Mouse (Mus musculus) limb, embryonic 12.5 days (tissue): ENCODE results near the gene Usp54. TPM values are rescaled to one million over a fixed set of nuclear protein-coding genes. Genes with fewer than 3 reads are reported as not detected.

Experiments
- ATAC-seq: fragments of 200-750 bp; cut with Nextera tagmentation; 2 replicates; pipeline ENCODE4 v1.8.0; 2017; ENCODE audit warnings: low read depth, moderate TSS enrichment; ENCODE audit not compliant: insufficient number of reproducible peaks, insufficient read depth, low FRiP score, low TSS enrichment
- H3K27ac ChIP-seq: fragments of 300-500 bp; sonication (generic); 2 replicates; pipeline ENCODE4 v1.5.1; 2016; ENCODE audit warnings: mild to moderate bottlenecking, moderate library complexity
- H3K27me3 ChIP-seq: fragments of 300-500 bp; sonication (generic); 2 replicates; pipeline ENCODE4 v1.6.1; 2016; ENCODE audit warnings: mild to moderate bottlenecking, moderate library complexity
- H3K36me3 ChIP-seq: fragments of 300-500 bp; sonication (generic); 2 replicates; pipeline ENCODE4 v1.6.1; 2016; ENCODE audit warnings: mild to moderate bottlenecking, moderate library complexity
- H3K4me1 ChIP-seq: fragments of 300-500 bp; sonication (generic); replicated peaks from 2 replicates; pipeline ENCODE4 v1.6.1; 2016
- H3K4me2 ChIP-seq: fragments of 300-500 bp; sonication (generic); 2 replicates; pipeline ENCODE4 v1.6.1; 2016; ENCODE audit warnings: mild to moderate bottlenecking, moderate library complexity
- H3K4me3 ChIP-seq: fragments of 300-500 bp; sonication (generic); replicated peaks from 2 replicates; pipeline ENCODE4 v1.5.1; 2016; ENCODE audit warnings: mild to moderate bottlenecking
- H3K9ac ChIP-seq: fragments of 300-500 bp; sonication (generic); replicated peaks from 2 replicates; pipeline ENCODE4 v1.6.1; 2016; ENCODE audit warnings: mild to moderate bottlenecking, moderate library complexity
- H3K9me3 ChIP-seq: fragments of 300-500 bp; sonication (generic); 2 replicates; pipeline ENCODE4 v1.6.1; 2016; ENCODE audit warnings: mild to moderate bottlenecking, moderate library complexity
- WGBS: fragments of 180-500 bp; shearing (Covaris S2); methylation state at CpG from one replicate; pipeline ENCODE4 v1.1.7; 2016; 5-methylcytosine and 5-hydroxymethylcytosine counted together
- polyA plus RNA-seq: library from polyadenylated mRNA; unstranded; fragments of >200 nt; fragmentation: Nextera tagmentation; extraction: Ambion mirVana; gene quantifications from 2 replicates; pipeline ENCODE4 v1.2.1, GENCODE M21; 2016

Gene Usp54
- polyA plus RNA-seq, 1 experiment from 2014 or later, result 11.4 TPM

GRCm38 (mm10) chr14:20564692-20565091 lies 76.2 kb downstream of the Usp54 start:
- Histone ChIP-seq H3K4me3 (no peak overlapping the region), H3K36me3 (peaks cover 83% of the 10 kb centered on the region), H3K27me3 (no peaks in the 10 kb centered on the region), H3K4me2 (no peak overlapping the region), H3K4me1 (no peaks in the 10 kb centered on the region), H3K27ac (no peak overlapping the region), H3K9me3 (no peaks in the 10 kb centered on the region), H3K9ac (no peak overlapping the region)
- no peak for ATAC-seq
- 76% methylated on average over 12 of the region's 12 CpGs for WGBS

DNA sequence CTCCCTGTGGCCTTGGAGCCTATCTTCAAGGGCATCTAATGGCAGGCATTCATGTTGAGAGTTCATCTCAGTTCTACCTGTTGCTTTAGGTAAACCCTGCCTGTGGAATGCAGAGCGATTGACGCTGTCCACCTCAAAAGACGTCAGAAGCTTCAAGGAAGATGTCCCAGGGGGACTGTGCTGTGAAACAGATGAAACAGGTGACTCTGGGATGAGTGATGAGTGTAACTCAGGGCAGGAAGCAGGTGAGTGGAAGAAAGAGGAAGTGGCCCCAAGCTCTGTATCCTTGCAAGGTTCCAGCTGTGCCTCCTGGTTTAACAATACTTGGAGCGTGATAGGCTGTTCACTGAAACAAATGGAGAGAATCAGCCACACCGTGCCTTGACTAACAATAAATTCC lies 79.0 kb downstream of the Usp54 start:
- Histone ChIP-seq H3K9me3 (no peaks in the 10 kb centered on the region; the same call in 1 of the 2 replicates), H3K4me1 (no peaks in the 10 kb centered on the region), H3K4me3 (no peak overlapping the region), H3K27me3 (no peaks in the 10 kb centered on the region), H3K27ac (no peak overlapping the region), H3K36me3 (peaks cover 76% of the 10 kb centered on the region), H3K4me2 (no peak overlapping the region), H3K9ac (no peak overlapping the region)
- WGBS, result 94% methylated on average over 5 of the region's 5 CpGs
- no peak for ATAC-seq

- peaks cover under 1% of the 10 kb centered on the region for H3K4me1 ChIP-seq
- WGBS, result 85% methylated on average over 2 of the region's 2 CpGs
- H3K9me3 ChIP-seq, result no peaks in the 10 kb centered on the region
- H3K36me3 ChIP-seq, result peaks cover 47% of the 10 kb centered on the region
- no peak overlapping the region for H3K4me3 ChIP-seq
- no peak overlapping the region for H3K9ac ChIP-seq
- H3K27ac ChIP-seq, result no peak overlapping the region
- H3K27me3 ChIP-seq, result no peaks in the 10 kb centered on the region
- ATAC-seq, result no peak
- H3K4me2 ChIP-seq, result no peak overlapping the region
Measured at GRCm38 (mm10) chr14:20550136-20550535, 90.7 kb downstream of the Usp54 start.

GRCm38 (mm10) chr14:20546415-20546814 lies 94.4 kb downstream of the Usp54 start, which contains the start of gene Ppp3cb:
Gene Ppp3cb (minus strand): TSS chr14:20546573.
- peak within 1 kb of the TSS; percentile 98 for H3K9ac ChIP-seq
- peak within 1 kb of the TSS; percentile 99 for H3K27ac ChIP-seq
- H3K4me2 ChIP-seq, result peak within 1 kb of the TSS; percentile 61
- peak; percentile 90 for ATAC-seq
- peak within 1 kb of the TSS; percentile 94 for H3K4me3 ChIP-seq
- WGBS, result under 1% methylated on average over 29 of the region's 29 CpGs
- H3K27me3 ChIP-seq, result no peaks in the 10 kb centered on the region
- peaks cover 5% of the 10 kb centered on the region for H3K4me1 ChIP-seq
- no peaks in the 10 kb centered on the region for H3K9me3 ChIP-seq
- H3K36me3 ChIP-seq, result peaks cover 30% of the 10 kb centered on the region

DNA sequence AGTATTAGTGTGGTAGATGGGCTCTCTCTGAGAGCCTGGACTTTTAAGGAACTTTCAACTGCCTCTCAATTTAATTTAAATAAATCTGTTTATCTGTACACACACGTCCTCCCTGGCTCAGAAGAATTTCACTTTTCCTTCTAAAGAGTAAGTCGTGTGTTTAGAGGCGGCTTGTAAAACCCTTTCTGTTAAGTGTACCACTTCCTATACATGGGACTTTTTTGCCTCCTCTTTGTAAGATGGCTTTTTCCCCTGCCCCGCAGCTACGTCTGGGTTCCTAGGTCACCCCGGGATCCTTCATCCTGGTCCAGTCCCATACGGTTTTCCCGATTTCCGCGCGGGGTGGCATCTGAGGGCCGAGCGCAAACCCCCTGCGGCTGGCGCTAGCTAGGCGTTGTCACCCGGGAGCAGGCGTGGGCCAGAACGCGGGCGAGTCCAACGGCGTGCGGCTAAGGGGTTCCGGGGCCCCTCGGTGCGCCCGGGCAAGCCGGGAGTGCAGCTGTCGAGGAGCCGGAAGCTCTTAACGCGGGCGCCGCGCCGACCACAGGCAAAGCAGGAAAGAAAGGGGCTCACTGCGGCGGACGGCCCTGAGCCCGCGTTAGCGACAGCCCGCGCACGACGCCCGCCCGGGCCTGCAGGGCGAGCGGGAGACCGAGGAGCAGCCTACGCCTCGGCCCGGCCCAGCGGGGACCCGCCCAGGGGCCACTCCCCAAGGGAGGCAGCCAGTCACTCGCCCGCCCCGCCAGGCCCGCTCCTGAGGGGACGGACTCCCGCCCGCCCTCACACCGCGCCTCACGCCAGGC lies 95.1 kb downstream of the Usp54 start:
- ATAC-seq, result peak; percentile 94
- Histone ChIP-seq H3K27me3 (no peaks in the 10 kb centered on the region), H3K4me1 (peaks cover 5% of the 10 kb centered on the region), H3K4me3 (peak overlapping the region; percentile 94), H3K27ac (peak overlapping the region; percentile 99), H3K36me3 (peaks cover 26% of the 10 kb centered on the region), H3K9ac (peak overlapping the region; percentile 98), H3K4me2 (peak overlapping the region; percentile 61), H3K9me3 (no peaks in the 10 kb centered on the region)
- WGBS, result under 1% methylated on average over 60 of the region's 67 CpGs

DNA sequence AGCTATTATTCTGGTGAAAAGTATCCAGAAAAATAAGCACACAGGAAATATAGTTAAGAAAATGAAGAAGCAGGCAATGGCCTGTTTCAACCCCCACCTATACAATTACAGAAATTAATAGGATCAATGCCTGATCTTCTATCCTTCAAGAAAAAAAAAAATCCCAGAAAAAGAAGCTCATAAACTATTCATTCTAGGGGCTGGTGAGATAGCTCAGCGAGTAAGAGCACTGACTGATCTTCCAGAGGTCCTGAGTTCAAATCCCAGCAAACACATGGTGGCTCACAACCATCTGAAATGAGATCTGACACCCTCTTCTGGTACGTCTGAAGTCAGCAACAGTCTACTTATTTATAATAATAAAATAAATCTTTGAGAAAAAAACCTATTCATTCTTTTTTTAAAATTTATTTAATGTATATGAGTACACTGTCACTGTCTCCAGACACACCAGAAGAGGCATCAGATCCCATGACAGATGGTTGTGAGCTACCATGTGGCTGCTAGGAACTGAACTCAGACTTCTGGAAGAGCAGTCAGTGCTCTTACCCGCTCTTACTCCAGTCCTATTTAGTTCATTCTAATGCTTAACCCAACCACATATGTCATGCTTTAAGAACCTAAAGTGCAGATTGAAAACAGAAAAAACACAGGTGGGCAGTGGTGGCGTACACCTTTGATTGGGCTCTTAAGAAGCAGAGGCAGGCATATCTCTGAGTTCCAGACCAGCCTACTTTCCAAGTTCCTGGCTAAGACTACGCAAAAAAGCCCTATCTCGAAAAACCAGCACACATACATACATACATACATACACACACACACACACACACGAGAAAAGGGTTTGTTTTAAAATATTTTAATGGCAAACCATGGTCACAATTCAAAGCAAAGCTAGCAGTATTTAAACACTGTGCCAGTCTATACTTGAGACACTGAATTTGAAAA lies 96.1 kb downstream of the Usp54 start:
- H3K27ac ChIP-seq, result no peak overlapping the region
- H3K27me3 ChIP-seq, result no peaks in the 10 kb centered on the region
- WGBS, result 81% methylated on average over 7 of the region's 7 CpGs
- H3K9ac ChIP-seq, result no peak overlapping the region
- H3K36me3 ChIP-seq, result peaks cover 17% of the 10 kb centered on the region
- peaks cover 5% of the 10 kb centered on the region for H3K4me1 ChIP-seq
- ATAC-seq, result no peak
- H3K4me3 ChIP-seq, result peak overlapping the region; percentile 94
- no peaks in the 10 kb centered on the region for H3K9me3 ChIP-seq
- H3K4me2 ChIP-seq, result peak overlapping the region; percentile 61

- Histone ChIP-seq H3K27me3 (no peaks in the 10 kb centered on the region), H3K4me1 (no peaks in the 10 kb centered on the region), H3K36me3 (0 out of 2 replicates have a peak, but pooled peaks cover under 1% of the 10 kb centered on the region), H3K9ac (no peak overlapping the region), H3K27ac (no peak overlapping the region), H3K4me3 (no peak overlapping the region), H3K4me2 (no peak overlapping the region), H3K9me3 (no peaks in the 10 kb centered on the region)
- ATAC-seq, result no peak
- 93% methylated on average over 4 of the region's 4 CpGs for WGBS
Measured at GRCm38 (mm10) chr14:20529643-20530042, 111.2 kb downstream of the Usp54 start.

DNA sequence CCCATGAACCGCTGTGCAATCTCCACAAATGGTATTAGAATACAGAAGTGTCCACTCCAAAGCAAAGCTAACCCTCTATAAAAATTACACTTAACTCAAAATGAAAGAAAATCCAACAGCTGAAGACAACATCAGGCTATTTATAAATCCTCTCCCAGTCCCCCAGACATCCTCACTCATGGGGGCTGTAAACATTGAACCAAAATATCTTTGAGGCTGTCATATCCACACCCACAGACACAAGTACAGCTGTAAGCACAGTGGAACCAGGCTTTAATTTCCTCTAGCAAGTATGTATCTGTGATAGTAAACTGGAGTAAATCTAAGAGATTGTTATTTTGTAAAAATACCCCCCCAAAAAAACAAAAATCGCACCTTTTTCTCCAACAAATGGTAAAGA lies 120.7 kb downstream of the Usp54 start:
- peaks cover 53% of the 10 kb centered on the region for H3K36me3 ChIP-seq
- no peaks in the 10 kb centered on the region for H3K9me3 ChIP-seq
- H3K27ac ChIP-seq, result no peak overlapping the region
- WGBS, result 95% methylated on average over 2 of the region's 2 CpGs
- no peak overlapping the region for H3K9ac ChIP-seq
- no peaks in the 10 kb centered on the region for H3K4me1 ChIP-seq
- ATAC-seq, result no peak
- no peak overlapping the region for H3K4me3 ChIP-seq
- no peak overlapping the region for H3K4me2 ChIP-seq
- H3K27me3 ChIP-seq, result no peaks in the 10 kb centered on the region

- no peak overlapping the region for H3K27ac ChIP-seq
- no peak for ATAC-seq
- no peak overlapping the region for H3K4me2 ChIP-seq
- whole genome bisulfite sequencing, result 72% methylated on average over 2 of the region's 2 CpGs
- H3K4me3 ChIP-seq, result no peak overlapping the region
- no peaks in the 10 kb centered on the region for H3K27me3 ChIP-seq
- peaks cover 33% of the 10 kb centered on the region for H3K36me3 ChIP-seq
- no peaks in the 10 kb centered on the region for H3K4me1 ChIP-seq
- no peaks in the 10 kb centered on the region for H3K9me3 ChIP-seq
- H3K9ac ChIP-seq, result no peak overlapping the region
Measured at GRCm38 (mm10) chr14:20508424-20508823, 132.4 kb downstream of the Usp54 start.

- WGBS, result 96% methylated on average over 10 of the region's 10 CpGs
- Histone ChIP-seq H3K9ac (no peak overlapping the region), H3K36me3 (peaks cover 37% of the 10 kb centered on the region), H3K27me3 (no peaks in the 10 kb centered on the region), H3K27ac (no peak overlapping the region), H3K9me3 (no peaks in the 10 kb centered on the region), H3K4me1 (no peaks in the 10 kb centered on the region), H3K4me3 (no peak overlapping the region), H3K4me2 (no peak overlapping the region)
- ATAC-seq, result no peak
Measured at GRCm38 (mm10) chr14:20502966-20503365, 137.9 kb downstream of the Usp54 start.

- Histone ChIP-seq H3K9ac (no peak overlapping the region), H3K9me3 (no peaks in the 10 kb centered on the region), H3K27ac (no peak overlapping the region), H3K36me3 (peaks cover 51% of the 10 kb centered on the region), H3K27me3 (no peaks in the 10 kb centered on the region), H3K4me3 (no peak overlapping the region), H3K4me1 (no peaks in the 10 kb centered on the region), H3K4me2 (no peak overlapping the region)
- no peak for ATAC-seq
- WGBS, result 88% methylated on average over 3 of the region's 3 CpGs
Measured at GRCm38 (mm10) chr14:20499982-20500381, 140.9 kb downstream of the Usp54 start.
